Mouse (Mus musculus): Measurements from ENCODE around the gene Pank1. TPM values are rescaled to one million over a fixed set of nuclear protein-coding genes. Genes with fewer than 3 reads are reported as not detected.

The Pank1 gene
- polyA plus RNA-seq, 1 experiment, result not detected

GRCm38 (mm10) chr19:34904032-34904431 is 24.8 kb upstream of the Pank1 start:
- Histone ChIP-seq H3K4me3 (replicated peaks) (no peak overlapping the region), H3K4me1 (ENCODE audit: control insufficient read depth) (no peaks in the 10 kb centered on the region), H3K27me3 (ENCODE audit: control insufficient read depth) (no peaks in the 10 kb centered on the region), H3K36me3 (ENCODE audit: control insufficient read depth) (no peaks in the 10 kb centered on the region), H3K9me3 (ENCODE audit: control insufficient read depth, low read length) (no peaks in the 10 kb centered on the region)
- no peak for TF ChIP-seq TAL1 (IDR thresholded peaks at IDR 0.05; ENCODE audit: low read length)
- no peak for TF ChIP-seq GATA1 (IDR thresholded peaks at IDR 0.05; ENCODE audit: low read length)

- Histone ChIP-seq H3K9me3 (ENCODE audit: control insufficient read depth, low read length) (no peaks in the 10 kb centered on the region), H3K4me1 (ENCODE audit: control insufficient read depth) (no peaks in the 10 kb centered on the region), H3K27me3 (ENCODE audit: control insufficient read depth) (no peaks in the 10 kb centered on the region), H3K36me3 (ENCODE audit: control insufficient read depth) (no peaks in the 10 kb centered on the region), H3K4me3 (replicated peaks) (no peak overlapping the region)
- no peak for TF ChIP-seq GATA1 (IDR thresholded peaks at IDR 0.05; ENCODE audit: low read length)
- no peak for TF ChIP-seq TAL1 (IDR thresholded peaks at IDR 0.05; ENCODE audit: low read length)
These were observed 22.5 kb upstream of the Pank1 start for GRCm38 (mm10) chr19:34901735-34902134.

- no peaks in the 10 kb centered on the region for H3K4me1 ChIP-seq (ENCODE audit: control insufficient read depth)
- H3K27me3 ChIP-seq (ENCODE audit: control insufficient read depth), result no peaks in the 10 kb centered on the region
- no peaks in the 10 kb centered on the region for H3K9me3 ChIP-seq (ENCODE audit: control insufficient read depth, low read length)
- no peaks in the 10 kb centered on the region for H3K36me3 ChIP-seq (ENCODE audit: control insufficient read depth)
- H3K4me3 ChIP-seq (replicated peaks), result no peak overlapping the region
- TF ChIP-seq TAL1 (IDR thresholded peaks at IDR 0.05; ENCODE audit: low read length), result no peak
- TF ChIP-seq GATA1 (IDR thresholded peaks at IDR 0.05; ENCODE audit: low read length), result no peak
These were observed 22.0 kb upstream of the Pank1 start for GRCm38 (mm10) chr19:34901266-34901665.

GRCm38 (mm10) chr19:34898941-34899340 is 19.7 kb upstream of the Pank1 start:
- Histone ChIP-seq H3K4me3 (replicated peaks) (no peak overlapping the region), H3K36me3 (ENCODE audit: control insufficient read depth) (no peaks in the 10 kb centered on the region), H3K27me3 (ENCODE audit: control insufficient read depth) (no peaks in the 10 kb centered on the region), H3K9me3 (ENCODE audit: control insufficient read depth, low read length) (no peaks in the 10 kb centered on the region), H3K4me1 (ENCODE audit: control insufficient read depth) (no peaks in the 10 kb centered on the region)
- TF ChIP-seq GATA1 (IDR thresholded peaks at IDR 0.05; ENCODE audit: low read length) (no peak), TAL1 (IDR thresholded peaks at IDR 0.05; ENCODE audit: low read length) (no peak)

GRCm38 (mm10) chr19:34897082-34897965 is 18.1 kb upstream of the Pank1 start:
- no peak overlapping the region for H3K4me3 ChIP-seq (replicated peaks)
- no peaks in the 10 kb centered on the region for H3K9me3 ChIP-seq (ENCODE audit: control insufficient read depth, low read length)
- no peaks in the 10 kb centered on the region for H3K36me3 ChIP-seq (ENCODE audit: control insufficient read depth)
- H3K4me1 ChIP-seq (ENCODE audit: control insufficient read depth), result no peaks in the 10 kb centered on the region
- no peak for TF ChIP-seq GATA1 (IDR thresholded peaks at IDR 0.05; ENCODE audit: low read length)
- TF ChIP-seq TAL1 (IDR thresholded peaks at IDR 0.05; ENCODE audit: low read length), result no peak
- no peaks in the 10 kb centered on the region for H3K27me3 ChIP-seq (ENCODE audit: control insufficient read depth)

- TF ChIP-seq TAL1 (IDR thresholded peaks at IDR 0.05; ENCODE audit: low read length), result no peak
- TF ChIP-seq GATA1 (IDR thresholded peaks at IDR 0.05; ENCODE audit: low read length), result no peak
- no peaks in the 10 kb centered on the region for H3K9me3 ChIP-seq (ENCODE audit: control insufficient read depth, low read length)
- no peak overlapping the region for H3K4me3 ChIP-seq (replicated peaks)
- H3K36me3 ChIP-seq (ENCODE audit: control insufficient read depth), result no peaks in the 10 kb centered on the region
- no peaks in the 10 kb centered on the region for H3K4me1 ChIP-seq (ENCODE audit: control insufficient read depth)
- no peaks in the 10 kb centered on the region for H3K27me3 ChIP-seq (ENCODE audit: control insufficient read depth)
These were observed 15.8 kb upstream of the Pank1 start for GRCm38 (mm10) chr19:34895082-34895481.

- Histone ChIP-seq H3K4me3 (replicated peaks) (no peak overlapping the region), H3K4me1 (ENCODE audit: control insufficient read depth) (peaks cover 2% of the 10 kb centered on the region; the same call in 1 of the 2 replicates), H3K36me3 (ENCODE audit: control insufficient read depth) (no peaks in the 10 kb centered on the region), H3K9me3 (ENCODE audit: control insufficient read depth, low read length) (no peaks in the 10 kb centered on the region), H3K27me3 (ENCODE audit: control insufficient read depth) (no peaks in the 10 kb centered on the region)
- TF ChIP-seq TAL1 (IDR thresholded peaks at IDR 0.05; ENCODE audit: low read length), result no peak
- no peak for TF ChIP-seq GATA1 (IDR thresholded peaks at IDR 0.05; ENCODE audit: low read length)
These were observed 12.3 kb upstream of the Pank1 start for GRCm38 (mm10) chr19:34891590-34891989.

GRCm38 (mm10) chr19:34890981-34891380 is 11.7 kb upstream of the Pank1 start:
- no peaks in the 10 kb centered on the region for H3K9me3 ChIP-seq (ENCODE audit: control insufficient read depth, low read length)

GRCm38 (mm10) chr19:34886324-34886723 is 7.1 kb upstream of the Pank1 start:
- no peak for TF ChIP-seq TAL1 (IDR thresholded peaks at IDR 0.05; ENCODE audit: low read length)
- no peak for TF ChIP-seq GATA1 (IDR thresholded peaks at IDR 0.05; ENCODE audit: low read length)
- no peak overlapping the region for H3K4me3 ChIP-seq (replicated peaks)

More at GRCm38 (mm10) chr19:34890981-34891380, 11.7 kb upstream of the Pank1 start:
- Histone ChIP-seq H3K36me3 (ENCODE audit: control insufficient read depth) (no peaks in the 10 kb centered on the region), H3K4me1 (ENCODE audit: control insufficient read depth) (peaks cover 2% of the 10 kb centered on the region; the same call in 1 of the 2 replicates), H3K4me3 (replicated peaks) (no peak overlapping the region), H3K27me3 (ENCODE audit: control insufficient read depth) (no peaks in the 10 kb centered on the region)
- TF ChIP-seq TAL1 (IDR thresholded peaks at IDR 0.05; ENCODE audit: low read length) (no peak), GATA1 (IDR thresholded peaks at IDR 0.05; ENCODE audit: low read length) (no peak)

More at GRCm38 (mm10) chr19:34886324-34886723, 7.1 kb upstream of the Pank1 start:
- H3K27me3 ChIP-seq (ENCODE audit: control insufficient read depth), result no peaks in the 10 kb centered on the region
- H3K9me3 ChIP-seq (ENCODE audit: control insufficient read depth, low read length), result no peaks in the 10 kb centered on the region
- H3K4me1 ChIP-seq (ENCODE audit: control insufficient read depth), result peaks cover 13% of the 10 kb centered on the region
- no peaks in the 10 kb centered on the region for H3K36me3 ChIP-seq (ENCODE audit: control insufficient read depth)
